Mouse (Mus musculus): Measurements from ENCODE around the gene Ufsp2.
A peak's percentile ranks its signal among the peaks of the same experiment; 100 is the strongest.

Gene Ufsp2

DNA sequence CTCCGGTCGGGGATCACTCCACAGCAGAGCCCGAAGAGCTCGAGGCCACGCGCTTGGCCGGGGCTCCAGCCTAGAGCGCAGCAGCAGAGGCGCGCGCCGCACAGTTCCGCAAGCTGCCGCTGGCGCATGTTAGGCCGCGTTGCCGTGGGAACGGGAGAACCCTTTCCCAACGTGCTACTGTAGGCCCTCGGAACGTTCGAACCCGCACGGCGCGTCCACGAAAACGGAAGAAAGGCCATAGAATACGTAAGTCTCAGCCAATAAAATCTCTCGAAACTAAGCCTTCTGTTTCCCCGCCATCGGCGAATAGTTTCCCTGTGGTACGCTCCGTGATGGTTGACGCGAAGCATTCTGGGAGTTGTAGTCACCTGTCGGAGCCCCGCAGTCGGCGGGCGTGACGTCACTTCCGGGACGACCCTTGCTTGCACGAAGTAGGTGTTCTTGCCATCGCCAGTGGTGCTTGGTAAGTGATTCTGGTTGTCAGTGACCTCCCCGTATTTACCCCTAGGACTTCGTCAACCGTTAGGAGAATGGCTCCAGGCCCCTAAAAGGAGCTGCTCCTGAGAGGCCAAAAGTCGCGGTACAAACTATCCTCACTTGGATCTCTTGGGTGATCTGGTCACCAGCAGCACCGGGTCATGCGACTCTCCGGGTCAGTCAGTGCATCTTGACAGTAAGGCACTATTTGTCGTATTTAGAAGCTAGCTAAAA, at the start of gene Ufsp2, which contains the start of gene 1700029J07Rik:
Ufsp2 (plus strand) TSS at position 403 of the 711 bp plus-strand sequence.
1700029J07Rik (minus strand) TSS at position 127 of the 711 bp plus-strand sequence.
- DNase-seq = peak; percentile 99

DNA sequence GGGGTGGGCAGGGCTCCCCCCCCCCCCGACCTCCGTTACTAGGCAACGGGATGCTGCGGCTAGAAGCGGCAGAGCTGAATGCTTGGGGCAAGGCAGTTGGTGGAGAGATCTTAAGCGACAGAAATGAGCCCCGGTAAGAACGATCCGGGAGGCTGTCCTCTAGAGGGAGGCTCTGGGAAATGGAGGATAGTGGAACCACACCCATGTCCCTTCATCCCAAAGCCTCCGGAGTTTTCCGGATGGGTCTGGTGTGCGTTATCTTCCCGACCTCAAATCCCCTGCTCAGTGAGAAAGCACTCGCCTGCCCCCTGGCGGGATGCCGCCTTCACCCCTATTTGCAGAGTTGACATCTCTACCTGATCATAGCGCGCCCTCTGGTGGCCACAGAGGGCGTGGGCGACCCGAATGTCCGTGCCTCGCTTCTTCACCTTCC, 40.7 kb upstream of the Ufsp2 start, which contains the start of gene Ccdc110:
Ccdc110 (plus strand) TSS at position 38 of the 433 bp plus-strand sequence.
- DNase-seq = peak; percentile 95

DNA sequence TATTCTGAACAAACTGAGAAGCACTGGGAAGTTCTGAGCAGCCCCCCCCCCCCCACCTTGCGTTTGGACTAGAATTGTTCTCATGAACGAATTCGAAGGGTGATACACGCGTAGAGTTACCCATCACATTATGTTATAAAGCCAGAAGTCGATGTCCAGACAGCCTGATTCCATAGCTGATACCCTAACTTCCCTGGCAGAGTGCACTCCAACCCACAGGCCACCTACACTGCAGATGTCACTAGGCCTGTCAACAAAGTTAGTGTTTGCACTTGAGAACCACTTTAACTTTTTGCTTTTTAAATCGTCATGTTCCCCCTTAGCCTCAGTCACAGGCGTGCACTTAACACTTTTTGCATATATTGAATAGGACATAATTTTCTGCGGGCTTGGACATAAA, 38.3 kb upstream of the Ufsp2 start:
- DNase-seq = no peak

GRCm38 (mm10) chr8:45946283-45946682, 29.0 kb upstream of the Ufsp2 start:
- no peak for DNase-seq

DNA sequence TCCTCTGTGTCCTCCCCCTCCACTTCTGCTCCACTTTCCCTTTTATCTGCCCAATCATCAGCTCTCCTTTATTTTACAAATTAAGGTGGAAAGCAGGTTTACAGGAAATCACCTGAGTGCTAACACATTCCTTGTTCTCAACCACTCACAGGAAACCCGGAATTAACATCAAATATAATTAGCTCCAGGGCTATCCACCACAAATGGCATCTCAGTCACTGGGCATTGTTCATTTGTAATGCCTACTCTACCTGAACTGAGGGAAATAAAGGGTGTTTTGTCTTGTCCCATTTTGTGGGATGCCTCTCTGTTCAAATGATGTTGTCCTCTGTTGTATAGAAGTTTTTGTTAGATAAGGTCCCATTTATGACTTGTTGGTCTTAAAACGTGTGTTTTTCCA, 24.7 kb upstream of the Ufsp2 start:
- no peak for DNase-seq

GRCm38 (mm10) chr8:45970894-45971293, 4.4 kb upstream of the Ufsp2 start:
- no peak for DNase-seq

DNA sequence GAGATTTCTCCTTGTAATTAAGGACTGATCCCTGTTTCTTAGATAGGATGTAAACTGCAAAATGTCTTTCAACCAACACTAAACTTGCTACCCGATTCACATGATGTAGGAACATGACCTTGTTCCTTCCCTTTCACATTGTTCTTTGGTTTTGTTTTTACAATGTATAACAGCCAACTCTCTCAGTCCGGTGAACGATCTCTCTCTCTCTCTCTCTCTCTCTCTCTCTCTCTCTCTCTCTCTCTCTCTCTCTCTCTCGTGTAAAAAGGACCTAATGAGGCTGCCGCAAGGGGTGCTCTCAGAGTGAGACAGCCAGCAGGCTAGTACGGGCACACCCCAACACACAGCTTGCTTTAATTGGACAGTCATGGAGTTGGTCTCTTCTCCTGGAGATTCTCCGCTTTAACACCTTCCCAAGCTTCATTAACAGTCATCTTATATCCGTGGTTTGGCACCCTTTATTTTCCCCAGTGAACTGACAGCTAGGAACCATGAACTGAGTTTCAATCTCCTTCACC, 1.3 kb upstream of the Ufsp2 start:
- DNase-seq = no peak

DNA sequence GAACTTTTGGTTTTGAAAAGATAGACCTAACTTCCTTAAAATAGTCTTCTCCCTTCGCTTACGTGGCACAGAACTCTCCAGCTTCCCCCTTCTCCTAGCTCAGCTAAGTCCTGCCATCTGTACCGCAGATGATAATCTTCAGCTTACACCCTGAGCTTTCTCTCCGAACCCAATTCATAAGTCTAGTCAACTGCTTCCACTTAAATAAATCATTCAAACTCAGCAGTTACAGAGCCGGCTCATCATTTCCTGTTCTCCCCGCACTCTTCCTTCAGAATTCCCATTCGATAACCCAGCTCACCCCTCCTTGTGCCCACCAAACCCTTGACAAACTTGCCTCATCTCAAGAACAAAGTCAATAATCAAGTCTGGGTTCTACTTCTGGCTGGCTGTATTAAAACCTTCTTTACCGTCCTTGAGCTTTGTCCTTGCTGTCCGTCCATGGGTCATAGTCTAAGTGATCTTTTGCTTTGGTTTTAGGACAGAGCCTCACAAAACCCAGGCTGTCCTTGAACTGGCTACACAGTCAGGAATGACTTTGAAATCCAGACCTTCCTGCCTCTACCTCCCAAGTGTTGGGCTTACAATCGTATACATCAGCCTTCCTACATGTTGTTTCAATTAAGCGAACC, 625 bp downstream of the Ufsp2 start:
- no peak for DNase-seq

DNA sequence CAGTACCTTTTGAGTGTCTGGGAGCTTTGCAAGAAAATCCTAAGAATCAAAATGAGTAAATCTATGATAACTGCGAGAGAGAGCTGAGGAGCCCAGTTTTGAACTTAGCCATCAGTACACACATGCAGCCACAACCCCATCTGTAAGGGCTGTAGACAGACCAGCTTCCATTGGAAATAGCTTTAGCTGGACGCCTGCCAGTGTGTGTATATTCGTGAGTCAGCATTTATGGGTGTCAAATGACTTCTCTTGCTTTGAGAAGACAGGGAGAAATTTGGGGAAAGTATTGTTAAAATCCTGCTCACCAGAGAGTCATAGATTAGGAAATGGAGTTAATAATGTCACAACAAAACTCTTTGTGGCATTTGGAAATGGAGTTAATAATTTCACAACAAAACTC, 11.3 kb downstream of the Ufsp2 start:
- no peak for DNase-seq

DNA sequence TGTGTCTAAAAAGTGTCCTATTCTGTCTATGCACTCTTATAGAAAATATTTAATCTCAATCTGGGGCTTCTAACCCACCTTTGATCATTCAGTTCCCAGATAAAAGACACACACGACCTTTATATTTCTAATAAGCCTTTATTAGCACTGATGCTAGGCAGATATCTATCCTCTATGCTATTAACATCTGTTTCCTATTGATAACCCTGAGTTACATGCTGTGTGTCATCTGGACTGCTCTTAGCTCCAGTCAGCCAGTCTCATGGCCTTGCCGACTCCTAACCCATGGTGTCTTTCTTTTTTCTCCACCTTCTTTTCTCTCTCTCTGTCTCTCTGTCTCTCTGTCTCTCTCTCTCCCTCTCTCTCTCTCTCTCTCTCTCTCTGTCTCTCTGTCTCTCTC, 12.9 kb downstream of the Ufsp2 start:
- no peak for DNase-seq

GRCm38 (mm10) chr8:45990631-45991310, 15.4 kb downstream of the Ufsp2 start:
- DNase-seq = no peak

DNA sequence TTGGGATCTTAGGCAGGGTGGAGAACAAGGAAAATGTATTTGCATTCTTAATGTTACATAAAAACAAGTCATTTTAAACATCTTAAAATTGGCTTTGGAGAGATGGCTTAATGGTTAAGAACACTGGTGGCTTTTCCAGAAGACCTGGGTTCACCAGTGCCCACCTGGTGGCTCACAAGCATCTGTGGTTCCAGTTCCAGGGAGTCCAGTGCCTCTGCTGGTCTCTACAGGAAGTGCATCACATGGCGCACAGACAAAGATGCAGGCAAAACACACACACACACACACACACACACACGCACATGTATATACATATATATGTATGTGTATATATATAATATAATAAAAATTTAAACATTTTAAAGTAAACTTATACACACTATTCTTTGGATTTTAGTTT, 18.8 kb downstream of the Ufsp2 start:
- DNase-seq = no peak

- DNase-seq = no peak
Observed at GRCm38 (mm10) chr8:45995576-45995975, 20.2 kb downstream of the Ufsp2 start.

DNA sequence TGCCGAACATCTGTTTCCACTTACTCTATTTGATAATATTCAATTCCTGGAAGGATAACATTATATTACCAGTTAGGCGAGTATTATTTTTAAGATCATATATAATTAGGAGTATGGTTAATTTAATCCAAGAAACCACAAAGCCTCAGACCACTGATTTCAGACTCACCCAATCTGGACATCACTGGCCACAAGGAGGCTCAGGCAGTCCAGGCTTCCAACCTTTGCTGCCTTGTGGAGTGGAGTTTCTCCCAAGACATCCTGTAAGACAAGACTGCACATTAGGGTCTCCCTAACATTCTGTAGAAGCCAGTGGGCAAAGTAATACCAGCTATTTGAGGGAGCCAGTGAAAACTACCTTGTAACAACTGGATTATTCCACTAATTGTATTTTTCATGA, 22.9 kb downstream of the Ufsp2 start:
- no peak for DNase-seq

DNA sequence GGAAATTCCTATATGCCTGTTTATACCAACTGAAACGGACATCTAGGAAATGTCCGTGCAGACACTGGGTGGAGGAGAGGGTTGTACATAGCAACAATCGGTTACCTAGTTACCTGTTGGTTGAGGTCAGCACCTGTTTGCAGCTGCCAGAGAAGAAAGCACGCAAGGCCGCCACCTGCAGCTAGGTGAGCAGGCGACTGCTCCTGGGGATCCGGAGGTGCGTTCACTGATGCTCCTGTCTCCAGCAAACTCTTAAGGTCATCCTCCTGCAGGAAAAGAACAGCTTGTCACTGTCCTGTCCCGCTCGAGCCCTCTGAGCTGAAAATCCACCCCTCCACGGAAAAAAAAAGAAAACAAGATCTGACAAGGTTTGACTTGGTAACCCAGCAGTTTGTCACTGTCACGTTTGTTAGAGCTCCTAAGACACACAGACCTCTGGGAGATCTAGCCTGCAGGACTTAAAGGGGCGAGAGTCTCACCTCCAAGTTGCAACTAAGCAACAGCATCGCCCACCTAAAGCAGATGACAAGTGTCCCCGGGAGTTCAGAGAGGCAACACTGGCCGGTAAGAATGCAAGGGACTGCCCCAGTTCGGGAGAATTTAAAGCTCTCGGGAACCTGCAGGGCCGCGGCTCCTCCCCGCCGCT, 23.9 kb downstream of the Ufsp2 start, which contains the start of gene Lrp2bp:
Lrp2bp (plus strand) TSS at position 166 of the 646 bp plus-strand sequence.
- peak; percentile 49 for DNase-seq

DNA sequence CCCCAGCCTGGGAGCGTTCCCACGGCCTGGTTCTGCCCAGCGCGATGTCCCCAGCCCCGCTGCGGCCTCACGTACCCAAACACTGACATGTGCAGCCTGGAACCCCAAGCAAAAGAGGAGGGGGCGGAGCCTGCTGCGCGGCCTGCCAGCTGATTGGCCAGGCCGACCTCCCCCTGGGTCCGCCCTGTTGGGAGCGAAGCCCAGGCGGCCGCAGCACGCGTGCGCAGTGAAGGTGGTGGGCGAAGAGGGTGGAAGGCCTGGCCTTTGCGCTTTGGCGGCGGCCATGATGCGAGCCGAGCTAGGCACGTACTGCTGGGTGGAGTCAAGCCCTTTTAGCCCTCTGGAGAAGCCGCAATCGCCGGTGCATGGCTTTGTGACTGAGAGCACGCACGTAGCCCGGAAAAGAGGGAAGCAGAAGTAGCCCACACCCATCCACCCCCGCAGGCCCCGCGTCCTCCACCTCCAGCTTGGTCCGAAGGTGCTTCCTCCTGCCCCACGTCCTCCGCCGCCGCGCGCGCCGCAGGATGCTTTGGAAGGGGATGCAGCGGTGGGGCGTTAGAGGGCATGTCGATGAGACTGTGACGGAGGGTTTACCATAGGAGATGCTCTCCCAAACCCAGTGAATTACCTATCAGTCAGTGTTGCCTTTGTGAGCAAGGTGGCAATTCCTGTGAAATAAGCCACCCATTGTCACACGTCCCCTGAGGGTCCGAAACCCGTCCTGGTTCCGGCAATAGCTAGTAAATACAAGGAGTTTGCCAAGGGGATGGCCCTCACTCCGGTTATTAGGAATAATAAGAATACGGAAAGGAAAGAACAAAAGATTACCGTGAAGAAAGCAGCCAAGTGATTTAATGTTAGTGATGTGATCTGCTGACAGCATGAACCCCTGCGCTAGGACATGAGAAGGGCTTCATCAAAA, 24.7 kb downstream of the Ufsp2 start:
- DNase-seq = peak; percentile 99

DNA sequence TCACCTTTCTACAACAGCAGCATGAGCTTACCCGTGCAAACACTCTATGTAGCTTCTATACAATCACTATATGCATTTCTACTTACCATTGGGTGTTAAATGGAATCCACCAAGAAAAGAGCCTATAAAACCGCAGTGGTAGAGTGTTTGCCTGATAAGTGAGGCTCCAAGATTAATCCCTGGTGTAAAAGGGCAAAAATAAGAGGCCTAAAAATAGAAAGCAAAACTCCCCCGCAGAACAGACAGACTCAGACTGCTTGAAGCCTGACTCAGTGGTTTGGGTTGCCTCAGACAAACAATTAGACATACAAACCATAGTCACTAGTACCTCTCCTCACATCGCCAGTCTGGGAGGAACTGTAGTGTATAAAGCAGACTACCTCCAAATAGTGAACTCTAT, 30.3 kb downstream of the Ufsp2 start, which contains the start of gene Ankrd37:
Ankrd37 (minus strand) TSS at position 112 of the 400 bp plus-strand sequence.
- no peak for DNase-seq

GRCm38 (mm10) chr8:46007050-46007672, 31.8 kb downstream of the Ufsp2 start:
- no peak for DNase-seq

DNA sequence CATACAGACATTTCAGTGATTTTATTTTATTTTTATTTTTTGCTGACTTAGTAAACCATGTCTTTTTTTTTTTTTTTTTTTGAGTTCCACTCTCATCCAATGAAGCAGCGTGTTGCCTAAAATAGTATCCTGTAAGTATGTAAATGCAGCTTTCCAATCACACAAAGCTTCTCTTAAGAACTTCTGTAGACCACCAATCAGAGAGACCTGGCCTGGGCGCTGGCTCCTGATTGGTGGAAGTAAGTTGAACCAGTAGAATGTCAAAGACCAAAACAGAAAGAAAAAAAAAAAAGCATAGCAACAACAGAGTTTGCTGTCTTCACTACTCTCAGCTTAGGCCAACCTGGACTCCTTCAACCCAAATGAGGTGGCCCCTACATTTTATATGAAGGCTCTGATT, 35.0 kb downstream of the Ufsp2 start:
- DNase-seq = no peak

- peak; percentile 56 for DNase-seq
Observed at GRCm38 (mm10) chr8:46010746-46011680, 35.7 kb downstream of the Ufsp2 start.
